In genomic region chr3:84678891-84679290, GRCm38 (mm10) we compare ENCODE assay signal across 18 mouse cellular contexts. TPM values are rescaled to one million over a fixed set of nuclear protein-coding genes. Genes with fewer than 3 reads are reported as not detected.
DNase-seq lines count a peak whose midpoint lies in the region; ATAC-seq and TF ChIP-seq lines count a peak whose summit lies in the region.
"Had no signal": no experiment of that assay in that cellular context is flagged by ENCODE, and none has a peak within 500 bp of the region (broad histone marks: within the 10 kb centered on the region; RNA-seq: fewer than 3 reads in every experiment).

No protein-coding gene starts in this region.

- no peak for TF ChIP-seq CTCF in small intestine, adult 2 months (IDR thresholded peaks at IDR 0.05; ENCODE audit: extremely low read depth, insufficient read length, insufficient replicate concordance, low read depth, low read length)

- 76% methylated on average over 5 of the region's 5 CpGs for WGBS in small intestine, adult 2 months
- 81% methylated on average over 5 of the region's 5 CpGs for WGBS in neural tube, embryonic 15.5 days
- WGBS in hindbrain, embryonic 10.5 days: 87% methylated on average over 5 of the region's 5 CpGs

- H3K4me3 ChIP-seq in small intestine, adult 2 months (ENCODE audit: low read depth, low read length): no peak overlapping the region
- no peak overlapping the region for H3K4me3 ChIP-seq in neural tube, embryonic 15.5 days (replicated peaks)
- H3K4me3 ChIP-seq in hindbrain, embryonic 10.5 days: no peak overlapping the region
- H3K4me3 ChIP-seq: heart, embryonic 12.5 days had no signal

- DNase-seq in thymus, postnatal 0 days (ENCODE audit: low spot score): peak; percentile 40
- no peak for DNase-seq in thymus, postnatal 10 days (ENCODE audit: low spot score in 2 of 2)
- DNase-seq in MEL-GATA-1-ER (ENCODE audit: extremely low read depth, low read depth): peak; percentile 90
- DNase-seq in right cerebral cortex, postnatal 4 days: no peak
- DNase-seq in hindbrain, embryonic 10.5 days (ENCODE audit: low spot score): no peak
- DNase-seq: adrenal gland, adult 2 months; cerebellum, adult 18-20 months; heart, postnatal 4 days; left cerebral cortex, postnatal 4 days; lung, postnatal 4 days; retina, postnatal 1 day had no signal

- H3K27me3 ChIP-seq in small intestine, adult 2 months (ENCODE audit: control insufficient read depth, insufficient read depth, low read length): no peaks in the 10 kb centered on the region
- no peaks in the 10 kb centered on the region for H3K27me3 ChIP-seq in neural tube, embryonic 15.5 days (replicated peaks)
- H3K27me3 ChIP-seq in hindbrain, embryonic 10.5 days (ENCODE audit: insufficient read depth, poor library complexity, severe bottlenecking): no peaks in the 10 kb centered on the region
- H3K27me3 ChIP-seq: heart, embryonic 12.5 days had no signal

- no peaks in the 10 kb centered on the region; the same call in 1 of the 2 replicates for H3K4me1 ChIP-seq in small intestine, adult 2 months (ENCODE audit: control insufficient read depth, insufficient read depth, insufficient read length, low read length)
- H3K4me1 ChIP-seq in neural tube, embryonic 15.5 days: no peaks in the 10 kb centered on the region
- no peaks in the 10 kb centered on the region for H3K4me1 ChIP-seq in hindbrain, embryonic 10.5 days (replicated peaks)
- H3K4me1 ChIP-seq: heart, embryonic 12.5 days had no signal

- peak overlapping the region; percentile 31 for H3K27ac ChIP-seq in small intestine, adult 2 months (ENCODE audit: insufficient read depth, low read depth, low read length)
- H3K27ac ChIP-seq in neural tube, embryonic 15.5 days (replicated peaks): no peak overlapping the region
- H3K27ac ChIP-seq in hindbrain, embryonic 10.5 days: no peak overlapping the region
- H3K27ac ChIP-seq: liver, embryonic 14.5 days had no signal

- H3K9me3 ChIP-seq in neural tube, embryonic 15.5 days (replicated peaks): no peaks in the 10 kb centered on the region
- no peaks in the 10 kb centered on the region for H3K9me3 ChIP-seq in hindbrain, embryonic 10.5 days
- H3K9me3 ChIP-seq: heart, embryonic 12.5 days had no signal

- H3K36me3 ChIP-seq in small intestine, adult 2 months (ENCODE audit: control insufficient read depth, insufficient read depth, low read length): no peaks in the 10 kb centered on the region
- H3K36me3 ChIP-seq in neural tube, embryonic 15.5 days: no peaks in the 10 kb centered on the region
- no peaks in the 10 kb centered on the region for H3K36me3 ChIP-seq in hindbrain, embryonic 10.5 days
- H3K36me3 ChIP-seq: heart, embryonic 12.5 days had no signal

- no peak for TF ChIP-seq POLR2A in small intestine, adult 2 months (IDR thresholded peaks at IDR 0.05; ENCODE audit: low read depth, low read length)

- H3K9ac ChIP-seq in neural tube, embryonic 15.5 days (replicated peaks): no peak overlapping the region
- H3K9ac ChIP-seq: heart, embryonic 12.5 days; liver, embryonic 14.5 days had no signal

- peak; percentile 52 for ATAC-seq in inflammation-experienced regulatory T-cells, adult 6 months
- ATAC-seq in neural tube, embryonic 15.5 days (ENCODE audit: low FRiP score): no peak
- ATAC-seq: intestine, embryonic 16.5 days; midbrain, embryonic 16.5 days had no signal

- H3K4me2 ChIP-seq in neural tube, embryonic 15.5 days: no peak overlapping the region
- H3K4me2 ChIP-seq: heart, embryonic 12.5 days had no signal

RNA-seq across cellular contexts. Expression of gene Tmem154, which starts 12.9 kb away (rescaled TPM):
- 13.5 and 15.5 TPM in 2 replicates for polyA plus RNA-seq in thymus, postnatal 0 days (2015; fragmentation: Nextera tagmentation; extraction: Ambion mirVana)
- 100 to 1,000 TPM; 108 to 140 (median 136) TPM for polyA plus RNA-seq in inflammation-experienced regulatory T-cells, adult 6 months (2017; shearing (Covaris generic))
- polyA plus RNA-seq in small intestine, adult 2 months (2012; rRNA removed): 1.5 and 2.0 TPM in 2 replicates
- 0.97 and 2.5 TPM in 2 replicates for polyA plus RNA-seq in neural tube, embryonic 15.5 days (2015; fragmentation: Nextera tagmentation; extraction: Ambion mirVana)
- 0.24 and 0.38 TPM in 2 replicates for polyA plus RNA-seq in hindbrain, embryonic 10.5 days (2016; fragmentation: Nextera tagmentation; extraction: Ambion mirVana)

Comparison
In these comparisons a context has a peak if more than half of its experiments do, and no peak if none do; other contexts are left out.
1. DNase-seq: peak in thymus, postnatal 0 days (single experiment) and MEL-GATA-1-ER (single experiment); none in thymus, postnatal 10 days (0 of 2), right cerebral cortex, postnatal 4 days (single experiment) and hindbrain, embryonic 10.5 days (single experiment).